Mouse (Mus musculus): ENCODE results near the gene Dhx40. TPM values are rescaled to one million over a fixed set of nuclear protein-coding genes. Genes with fewer than 3 reads are reported as not detected.

Dhx40 gene
- polyA plus RNA-seq, 1 experiment, result 12.5 TPM

DNA sequence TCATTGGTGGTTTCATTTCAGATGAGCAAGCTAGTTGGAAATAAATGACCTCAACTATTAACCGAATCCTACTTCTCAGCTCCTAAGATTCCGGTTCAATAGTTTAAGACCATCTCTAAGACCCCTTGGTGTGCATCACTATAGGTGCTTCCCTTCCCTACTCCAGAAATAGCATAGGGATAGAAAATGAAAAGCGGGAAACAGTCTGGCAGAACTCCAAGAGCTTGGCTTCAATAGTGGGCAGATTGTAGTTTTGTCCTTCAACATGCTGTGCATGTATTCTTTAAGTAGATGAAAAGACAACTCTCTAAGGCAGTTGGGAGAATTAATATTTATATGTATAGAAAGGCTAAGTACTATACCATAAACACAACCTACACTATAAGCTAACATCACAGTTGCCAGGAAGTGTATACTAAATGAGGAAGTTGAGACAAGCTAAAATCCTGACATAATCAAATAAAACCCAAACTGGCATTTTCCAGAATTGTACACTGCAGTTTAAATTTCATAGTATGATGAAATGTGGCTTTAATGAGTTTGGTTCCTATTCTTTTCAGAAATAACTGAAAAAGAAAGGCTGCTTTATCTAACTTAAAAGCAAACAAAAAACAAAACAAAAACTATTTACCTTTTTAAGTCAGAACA, 57.6 kb downstream of the Dhx40 start:
- Histone ChIP-seq H3ac (ENCODE audit: control insufficient read depth, insufficient read length) (no peak overlapping the region), H3K27me3 (ENCODE audit: control insufficient read depth, insufficient read depth, insufficient read length) (no peaks in the 10 kb centered on the region), H3K79me2 (ENCODE audit: control insufficient read depth, insufficient read depth) (peaks cover 100% of the 10 kb centered on the region), H3K4me2 (ENCODE audit: low read depth) (peak overlapping the region; percentile 8), H3K36me3 (ENCODE audit: control insufficient read depth, insufficient read depth) (peaks cover 13% of the 10 kb centered on the region), H3K4me3 (no peak overlapping the region)
- TF ChIP-seq USF1 (IDR thresholded peaks at IDR 0.05; ENCODE audit: low read depth), result no peak
- TF ChIP-seq SRF (IDR thresholded peaks at IDR 0.05; ENCODE audit: control insufficient read depth, insufficient read length, low read depth), result no peak
- TF ChIP-seq MAX (IDR thresholded peaks at IDR 0.05; ENCODE audit: low read depth), result no peak
- no peak for TF ChIP-seq MYOD1 (IDR thresholded peaks at IDR 0.05; ENCODE audit: control insufficient read depth in 1 of 3, insufficient read length in 2 of 3, low read depth in 2 of 3)
- no peak for TF ChIP-seq MYOG (IDR thresholded peaks at IDR 0.05; ENCODE audit: control insufficient read depth in 1 of 3, insufficient read depth in 1 of 3, insufficient read length in 2 of 3, low read depth in 2 of 3)
- no peak for TF ChIP-seq POLR2AphosphoS2 (IDR thresholded peaks at IDR 0.05; ENCODE audit: insufficient read length, low read depth)
- no peak for TF ChIP-seq REST (IDR thresholded peaks at IDR 0.05; ENCODE audit: insufficient read depth, insufficient read length)
- no peak for TF ChIP-seq POLR2A (IDR thresholded peaks at IDR 0.05; ENCODE audit: insufficient read length, low read depth)
- no peak for TF ChIP-seq E2F4 (IDR thresholded peaks at IDR 0.05; ENCODE audit: insufficient read depth)
- no peak for TF ChIP-seq TCF12 (IDR thresholded peaks at IDR 0.05; ENCODE audit: insufficient read depth, poor library complexity, severe bottlenecking)
- TF ChIP-seq CEBPB (IDR thresholded peaks at IDR 0.05; ENCODE audit: insufficient read depth, poor library complexity, severe bottlenecking), result no peak
- TF ChIP-seq TCF3 (IDR thresholded peaks at IDR 0.05; ENCODE audit: insufficient read length, low read depth), result no peak

DNA sequence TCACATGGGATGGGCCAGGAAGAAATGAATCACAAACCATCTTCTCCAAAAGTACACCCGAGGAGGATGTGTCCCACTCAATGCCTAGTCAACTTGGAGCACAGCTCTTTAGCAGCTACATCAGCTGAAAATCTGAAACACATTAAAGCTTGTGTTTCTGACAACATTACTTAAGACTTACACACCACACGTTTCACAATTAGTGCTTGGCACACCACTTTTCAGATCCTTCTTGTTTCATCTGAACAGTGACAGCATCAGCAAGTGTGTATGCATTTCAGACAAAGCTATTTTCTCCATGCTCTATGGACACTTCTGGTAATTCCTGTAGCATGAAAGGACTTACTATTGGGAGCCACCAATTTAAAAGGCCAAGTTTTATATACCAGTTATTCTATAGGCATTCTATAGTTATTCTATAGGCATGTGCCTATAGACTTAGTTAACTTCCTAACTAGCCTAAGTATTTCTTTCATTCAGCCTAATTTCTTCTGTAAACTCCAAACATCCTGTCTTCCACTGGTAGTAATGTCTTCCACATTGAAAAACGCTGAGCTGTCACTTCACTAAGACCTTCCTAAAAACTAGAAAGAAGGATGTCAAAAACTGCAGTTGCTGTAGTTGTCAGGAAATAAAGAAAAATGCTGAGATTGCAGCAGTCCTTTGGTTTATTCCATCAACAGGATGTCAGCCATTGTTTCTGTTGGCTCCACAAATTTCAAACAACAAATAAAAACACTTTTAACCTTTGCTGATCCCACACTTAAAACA, 61.7 kb downstream of the Dhx40 start:
- H3K4me2 ChIP-seq (ENCODE audit: low read depth), result peak overlapping the region; percentile 15

DNA sequence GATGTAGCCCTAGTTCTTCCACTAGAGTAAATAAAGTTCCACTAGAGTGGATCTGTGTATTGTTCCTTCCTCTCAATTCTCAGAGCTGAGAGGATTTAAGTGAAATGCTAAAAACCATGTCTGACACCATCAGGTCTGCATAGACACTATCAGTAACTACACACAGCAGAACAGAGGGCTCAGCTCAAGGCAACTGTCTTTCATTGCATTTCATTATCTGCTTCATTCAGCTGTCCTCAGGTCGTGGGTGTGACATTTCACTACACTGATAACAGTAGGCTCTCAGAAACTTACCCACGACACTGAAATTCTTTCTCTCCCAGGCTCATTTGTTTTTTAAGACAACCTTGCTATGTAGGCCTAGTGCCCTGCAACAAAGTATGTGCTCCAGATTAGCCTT, 64.9 kb downstream of the Dhx40 start:
- Histone ChIP-seq H3K79me2 (ENCODE audit: control insufficient read depth, insufficient read depth) (peaks cover 100% of the 10 kb centered on the region), H3K4me3 (no peak overlapping the region), H3K27me3 (ENCODE audit: control insufficient read depth, insufficient read depth, insufficient read length) (no peaks in the 10 kb centered on the region), H3K4me2 (ENCODE audit: low read depth) (peak overlapping the region; percentile 16), H3K36me3 (ENCODE audit: control insufficient read depth, insufficient read depth) (peaks cover 10% of the 10 kb centered on the region), H3ac (ENCODE audit: control insufficient read depth, insufficient read length) (no peak overlapping the region)
- TF ChIP-seq POLR2AphosphoS2 (IDR thresholded peaks at IDR 0.05; ENCODE audit: insufficient read length, low read depth) (no peak), MYOG (IDR thresholded peaks at IDR 0.05; ENCODE audit: control insufficient read depth in 1 of 3, insufficient read depth in 1 of 3, insufficient read length in 2 of 3, low read depth in 2 of 3) (peak in 2 of 3 experiments; percentile 17 to 24), MYOD1 (IDR thresholded peaks at IDR 0.05; ENCODE audit: control insufficient read depth in 1 of 3, insufficient read length in 2 of 3, low read depth in 2 of 3) (peak in 1 of 3 experiments; percentile 60)

More for the DNA sequence above, 61.7 kb downstream of the Dhx40 start:
- H3K4me3 ChIP-seq, result no peak overlapping the region
- no peak for TF ChIP-seq USF1 (IDR thresholded peaks at IDR 0.05; ENCODE audit: low read depth)
- H3ac ChIP-seq (ENCODE audit: control insufficient read depth, insufficient read length), result no peak overlapping the region
- peaks cover 7% of the 10 kb centered on the region for H3K36me3 ChIP-seq (ENCODE audit: control insufficient read depth, insufficient read depth)
- H3K27me3 ChIP-seq (ENCODE audit: control insufficient read depth, insufficient read depth, insufficient read length), result no peaks in the 10 kb centered on the region
- peaks cover 100% of the 10 kb centered on the region for H3K79me2 ChIP-seq (ENCODE audit: control insufficient read depth, insufficient read depth)

DNA sequence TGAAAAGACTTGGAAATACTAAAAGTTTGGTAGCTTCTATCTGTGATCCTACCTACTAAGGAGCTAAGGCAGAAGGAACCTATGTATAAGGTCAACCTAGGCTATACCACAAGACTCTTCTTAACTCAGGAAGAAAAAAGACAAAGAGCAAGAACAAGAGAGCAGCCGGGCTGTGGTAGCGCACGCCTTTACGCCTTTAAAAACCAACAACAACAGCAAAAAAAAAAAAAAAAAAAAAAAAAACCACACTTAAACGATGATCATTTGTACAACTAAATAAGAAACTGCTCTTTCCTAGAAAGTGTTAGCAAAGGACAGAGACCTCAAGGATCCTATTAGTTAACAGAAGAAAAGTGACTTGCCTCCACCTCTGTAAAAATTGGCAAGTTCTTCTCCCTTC, 66.0 kb downstream of the Dhx40 start:
- H3ac ChIP-seq (ENCODE audit: control insufficient read depth, insufficient read length), result no peak overlapping the region
- peaks cover 100% of the 10 kb centered on the region for H3K79me2 ChIP-seq (ENCODE audit: control insufficient read depth, insufficient read depth)
- peaks cover 19% of the 10 kb centered on the region for H3K36me3 ChIP-seq (ENCODE audit: control insufficient read depth, insufficient read depth)
- H3K27me3 ChIP-seq (ENCODE audit: control insufficient read depth, insufficient read depth, insufficient read length), result no peaks in the 10 kb centered on the region
- no peak overlapping the region for H3K4me2 ChIP-seq (ENCODE audit: low read depth)
- TF ChIP-seq CEBPB (IDR thresholded peaks at IDR 0.05; ENCODE audit: insufficient read depth, poor library complexity, severe bottlenecking) (no peak), MYOD1 (IDR thresholded peaks at IDR 0.05; ENCODE audit: control insufficient read depth in 1 of 3, insufficient read length in 2 of 3, low read depth in 2 of 3) (no peak), POLR2AphosphoS2 (IDR thresholded peaks at IDR 0.05; ENCODE audit: insufficient read length, low read depth) (no peak), MAX (IDR thresholded peaks at IDR 0.05; ENCODE audit: low read depth) (no peak), MYOG (IDR thresholded peaks at IDR 0.05; ENCODE audit: control insufficient read depth in 1 of 3, insufficient read depth in 1 of 3, insufficient read length in 2 of 3, low read depth in 2 of 3) (no peak), TCF12 (IDR thresholded peaks at IDR 0.05; ENCODE audit: insufficient read depth, poor library complexity, severe bottlenecking) (no peak), POLR2A (IDR thresholded peaks at IDR 0.05; ENCODE audit: insufficient read length, low read depth) (no peak), SRF (IDR thresholded peaks at IDR 0.05; ENCODE audit: control insufficient read depth, insufficient read length, low read depth) (no peak), USF1 (IDR thresholded peaks at IDR 0.05; ENCODE audit: low read depth) (no peak), TCF3 (IDR thresholded peaks at IDR 0.05; ENCODE audit: insufficient read length, low read depth) (no peak), E2F4 (IDR thresholded peaks at IDR 0.05; ENCODE audit: insufficient read depth) (no peak), REST (IDR thresholded peaks at IDR 0.05; ENCODE audit: insufficient read depth, insufficient read length) (no peak)
- no peak overlapping the region for H3K4me3 ChIP-seq

DNA sequence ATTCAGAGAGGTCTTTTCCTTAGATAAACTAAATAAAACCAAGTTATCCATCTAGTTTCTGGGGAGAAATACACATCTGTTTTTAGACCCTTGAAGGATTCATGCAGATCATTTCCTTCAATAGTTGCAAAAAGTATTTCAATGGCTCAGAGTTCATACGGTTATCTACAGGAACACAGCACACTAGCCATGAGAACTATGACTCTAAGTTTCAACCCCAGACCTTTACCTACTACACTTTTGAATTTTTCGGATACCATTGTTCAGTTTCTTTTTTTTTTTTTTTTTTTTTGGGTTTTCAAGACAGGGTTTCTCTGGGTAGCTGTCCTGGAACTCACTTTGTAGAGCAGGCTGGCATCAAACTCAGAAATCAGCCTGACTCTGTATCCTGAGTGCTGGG, 68.1 kb downstream of the Dhx40 start:
- TF ChIP-seq CEBPB (IDR thresholded peaks at IDR 0.05; ENCODE audit: insufficient read depth, poor library complexity, severe bottlenecking) (no peak), TCF12 (IDR thresholded peaks at IDR 0.05; ENCODE audit: insufficient read depth, poor library complexity, severe bottlenecking) (no peak), POLR2A (IDR thresholded peaks at IDR 0.05; ENCODE audit: insufficient read length, low read depth) (no peak), USF1 (IDR thresholded peaks at IDR 0.05; ENCODE audit: low read depth) (no peak), MYOD1 (IDR thresholded peaks at IDR 0.05; ENCODE audit: control insufficient read depth in 1 of 3, insufficient read length in 2 of 3, low read depth in 2 of 3) (no peak), TCF3 (IDR thresholded peaks at IDR 0.05; ENCODE audit: insufficient read length, low read depth) (no peak), MAX (IDR thresholded peaks at IDR 0.05; ENCODE audit: low read depth) (no peak), REST (IDR thresholded peaks at IDR 0.05; ENCODE audit: insufficient read depth, insufficient read length) (no peak), SRF (IDR thresholded peaks at IDR 0.05; ENCODE audit: control insufficient read depth, insufficient read length, low read depth) (no peak), E2F4 (IDR thresholded peaks at IDR 0.05; ENCODE audit: insufficient read depth) (no peak), POLR2AphosphoS2 (IDR thresholded peaks at IDR 0.05; ENCODE audit: insufficient read length, low read depth) (no peak), MYOG (IDR thresholded peaks at IDR 0.05; ENCODE audit: control insufficient read depth in 1 of 3, insufficient read depth in 1 of 3, insufficient read length in 2 of 3, low read depth in 2 of 3) (no peak)
- no peak overlapping the region for H3ac ChIP-seq (ENCODE audit: control insufficient read depth, insufficient read length)
- H3K79me2 ChIP-seq (ENCODE audit: control insufficient read depth, insufficient read depth), result peaks cover 100% of the 10 kb centered on the region
- no peaks in the 10 kb centered on the region for H3K27me3 ChIP-seq (ENCODE audit: control insufficient read depth, insufficient read depth, insufficient read length)
- peak overlapping the region; percentile 40 for H3K4me2 ChIP-seq (ENCODE audit: low read depth)
- peaks cover 12% of the 10 kb centered on the region for H3K36me3 ChIP-seq (ENCODE audit: control insufficient read depth, insufficient read depth)
- H3K4me3 ChIP-seq, result no peak overlapping the region
